Mouse (Mus musculus): ENCODE data around the gene Cryab.

DNA sequence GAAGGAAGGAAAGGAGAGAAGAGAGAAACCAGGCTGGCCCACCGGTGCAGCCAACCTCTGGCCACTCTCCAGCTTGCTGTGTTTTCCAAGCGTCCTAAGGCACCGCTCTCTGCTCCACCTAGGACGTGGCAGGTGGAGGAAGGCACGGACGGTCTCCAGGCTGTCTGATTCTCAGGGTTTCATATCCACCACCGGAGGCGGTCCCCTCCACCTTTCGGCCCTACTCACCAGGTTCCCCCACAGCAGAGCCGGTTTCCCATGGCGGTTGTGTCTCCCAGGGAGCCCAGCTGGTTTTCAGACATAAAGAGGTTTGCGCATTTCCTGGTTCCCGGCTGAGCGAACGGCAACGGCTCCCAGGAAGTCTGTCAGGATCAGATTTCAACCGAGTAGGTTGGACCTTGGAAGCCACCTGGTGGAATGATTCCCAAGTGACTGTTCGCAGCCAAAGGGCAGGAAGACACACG lies 4.9 kb upstream of the Cryab start, which contains the start of gene 2310030G06Rik:
- TF ChIP-seq CTCF (IDR thresholded peaks at IDR 0.05; ENCODE audit: borderline replicate concordance, extremely low read depth, insufficient read depth, insufficient read length) (no peak), POLR2A (IDR thresholded peaks at IDR 0.05; ENCODE audit: borderline replicate concordance, extremely low read depth, insufficient read depth, insufficient read length, poor library complexity, severe bottlenecking) (no peak)

Measured in brain, embryonic 14.5 days (tissue).